Mouse (Mus musculus): ENCODE measurements around the gene Tmem56.

DNA sequence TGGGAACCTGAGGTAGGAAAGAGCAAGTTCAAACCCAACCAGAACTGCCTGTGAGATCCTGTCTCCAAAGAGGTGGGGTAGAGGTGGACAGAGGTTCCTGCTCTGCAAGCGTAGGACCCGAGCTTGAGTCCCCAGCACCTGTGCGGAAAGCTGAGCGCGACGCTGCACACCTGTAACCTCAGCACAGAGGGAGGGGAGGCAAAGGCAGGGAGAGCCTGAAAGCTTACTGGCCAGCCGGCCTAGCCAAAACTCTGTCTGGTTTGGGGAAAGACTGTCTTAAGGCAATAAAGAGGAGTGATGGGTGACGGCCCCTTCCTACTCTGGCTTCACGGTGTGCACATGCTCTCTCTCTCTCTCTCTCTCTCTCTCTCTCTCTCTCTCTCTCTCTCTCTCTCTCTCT, 30.1 kb upstream of the Tmem56 start:
- TF ChIP-seq POLR2A (IDR thresholded peaks at IDR 0.05; ENCODE audit: control insufficient read depth, low read depth, low read length) (no peak), CTCF (IDR thresholded peaks at IDR 0.05; ENCODE audit: control insufficient read depth, insufficient read depth, insufficient replicate concordance, low read depth, low read length) (no peak)

All from testis, adult 2 months (tissue).